8 mouse cellular contexts compared by ENCODE assay signal in the genomic region with DNA sequence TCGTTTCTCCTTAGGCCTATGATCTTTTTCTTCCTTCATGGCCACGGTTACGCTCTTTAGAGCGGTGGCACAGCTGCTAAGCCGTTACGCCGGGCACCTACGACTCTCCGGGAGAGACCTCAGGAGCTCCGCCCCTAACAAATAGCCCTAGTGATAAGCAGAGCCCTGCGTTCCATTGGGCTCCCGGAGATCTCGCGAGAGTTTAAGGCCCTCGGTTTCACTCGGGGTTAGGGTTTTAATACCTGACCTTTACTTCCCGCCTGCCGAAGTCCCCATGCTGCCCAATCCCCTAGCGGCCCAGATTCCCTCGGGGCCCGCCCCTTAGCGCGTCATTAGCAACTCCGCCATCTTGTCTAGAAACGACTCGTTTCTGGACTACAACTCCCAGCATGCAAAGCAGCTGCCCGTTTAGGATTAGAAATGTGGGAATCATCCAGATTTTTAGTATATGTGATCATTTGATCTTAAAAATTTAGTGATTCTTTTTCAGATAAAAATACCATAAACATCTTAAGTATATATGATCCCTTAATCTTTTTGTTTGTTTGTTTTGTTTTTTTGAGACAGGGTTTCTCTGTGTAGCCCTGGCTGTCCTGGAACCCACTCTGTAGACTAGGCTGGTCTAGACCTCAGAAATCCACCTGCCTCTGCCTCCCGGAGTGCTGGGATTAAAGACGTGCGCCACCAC. TPM values are rescaled to one million over a fixed set of nuclear protein-coding genes. Genes with fewer than 3 reads are reported as not detected.
DNase-seq lines count a peak whose midpoint lies in the region; ATAC-seq and TF ChIP-seq lines count a peak whose summit lies in the region.

A gene (minus strand): TSS at position 130 of the 688 bp plus-strand sequence.

- POLR2A ChIA-PET in Patski (lab: Charles Lee): no interaction called here

- H3K9me3 ChIP-seq in hindbrain, embryonic 13.5 days: no peaks in the 10 kb centered on the region

- ATAC-seq in Patski: peak; percentile 96
- peak; percentile 98 for ATAC-seq in hindbrain, embryonic 13.5 days (ENCODE audit: low FRiP score)

- peak; percentile 72 for DNase-seq in Patski (ENCODE audit: low read depth, low spot score)
- DNase-seq in cerebellum, postnatal 14 days: peak; percentile 91
- DNase-seq in frontal cortex, postnatal 14 days (ENCODE audit: low spot score in 2 of 2): peak; percentile 82 to 90
- peak; percentile 52 to 64 for DNase-seq in layer of hippocampus, postnatal 25 days (ENCODE audit: extremely low spot score in 1 of 2, low spot score in 1 of 2)
- peak; percentile 97 for DNase-seq in lung, postnatal 25 days (ENCODE audit: low spot score)
- DNase-seq in retina, embryonic 14.5 days (ENCODE audit: low spot score): peak; percentile 94
- DNase-seq in thymus, postnatal 4 days: peak; percentile 90

- peak within 1 kb of the TSS; percentile 91 for H3K27ac ChIP-seq in hindbrain, embryonic 13.5 days

- CTCF ChIA-PET in Patski (lab: Charles Lee): interaction anchor here (0.9 kb wide), 1 partner anchor 11 kb away, joined by 4 read pairs; no protein-coding TSS in a partner anchor

- 12% methylated on average over 30 of the region's 30 CpGs for WGBS in hindbrain, embryonic 13.5 days

- peak within 1 kb of the TSS; percentile 58 for H3K4me2 ChIP-seq in hindbrain, embryonic 13.5 days

- H3K9ac ChIP-seq in hindbrain, embryonic 13.5 days: peak within 1 kb of the TSS; percentile 70

- in situ Hi-C loops in Patski (cut with MboI; ENCODE audit: low pct_unique_long_range_greater_than_20kb): no loop called here

- peak within 1 kb of the TSS; percentile 49 for H3K4me3 ChIP-seq in hindbrain, embryonic 13.5 days

- no peak for TF ChIP-seq CTCF in Patski (IDR thresholded peaks at IDR 0.05)

- H3K27me3 ChIP-seq in Patski: peaks cover 12% of the 10 kb centered on the region
- H3K27me3 ChIP-seq in hindbrain, embryonic 13.5 days: 0 out of 2 replicates have a peak, but pooled peaks cover 2% of the 10 kb centered on the region

- no peaks in the 10 kb centered on the region for H3K36me3 ChIP-seq in hindbrain, embryonic 13.5 days

- H3K4me1 ChIP-seq in hindbrain, embryonic 13.5 days (replicated peaks): no peaks in the 10 kb centered on the region

RNA-seq across cellular contexts. Expression of the gene that starts here (rescaled TPM):
- polyA plus RNA-seq in Patski (2021): 36.6 TPM
- 33.6 and 36.2 TPM in 2 replicates for polyA plus RNA-seq in hindbrain, embryonic 13.5 days (2015; fragmentation: Nextera tagmentation; extraction: Ambion mirVana)
- total RNA-seq in layer of hippocampus, postnatal 25 days (2021): 10 to 100 TPM; 16.0 to 20.3 TPM

Comparison
In these comparisons a context has a peak if more than half of its experiments do, and no peak if none do; other contexts are left out.
1. Peak in every context shown above with its lines: DNase-seq, ATAC-seq, H3K4me3 ChIP-seq and H3K27ac ChIP-seq.